Mouse (Mus musculus): Measurements from ENCODE around the gene Crot.

DNA sequence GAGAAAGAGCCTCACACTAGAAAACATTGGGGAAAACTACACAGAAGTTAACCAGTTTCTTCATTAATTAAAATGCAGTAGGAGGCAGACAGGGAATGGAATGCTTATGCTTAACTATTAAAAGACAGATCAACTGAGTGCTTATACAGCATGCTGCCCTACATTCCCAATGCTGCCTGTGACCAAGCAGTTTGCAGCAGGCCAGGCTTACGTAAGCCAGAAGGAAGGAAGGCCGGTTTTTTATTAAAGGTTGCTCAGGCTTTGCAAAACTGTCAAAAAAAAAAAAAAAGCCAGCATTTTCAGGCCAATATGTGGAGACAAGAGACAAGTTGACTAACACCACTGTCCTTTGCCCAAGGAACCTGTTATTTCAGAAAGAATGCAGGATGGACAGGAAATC lies 26.4 kb downstream of the Crot start:
- no peak for TF ChIP-seq CTCF (IDR thresholded peaks at IDR 0.05; ENCODE audit: borderline replicate concordance, insufficient read depth, low read depth, low read length)
- no peak for TF ChIP-seq POLR2A (IDR thresholded peaks at IDR 0.05; ENCODE audit: borderline replicate concordance, insufficient read depth, low read length)

Measured in cerebellum, adult 2 months (tissue).